Mouse (Mus musculus) embryo, embryonic 9.5 days (tissue): ENCODE results near the gene L3mbtl1.

Experiments used
- DNase-seq: peaks from one replicate; pipeline ENCODE4 v3.0.0-alpha.2; 2017; ENCODE audit errors: extremely low spot score

Gene L3mbtl1

GRCm38 (mm10) chr2:162943931-162944330 lies 659 bp downstream of the L3mbtl1 start:
- no peak for DNase-seq

GRCm38 (mm10) chr2:162946964-162947363 lies 3.7 kb downstream of the L3mbtl1 start:
- no peak for DNase-seq

GRCm38 (mm10) chr2:162947736-162948135 lies 4.5 kb downstream of the L3mbtl1 start:
- no peak for DNase-seq

GRCm38 (mm10) chr2:162948221-162948620 lies 4.9 kb downstream of the L3mbtl1 start:
- no peak for DNase-seq

GRCm38 (mm10) chr2:162950776-162951175 lies 7.5 kb downstream of the L3mbtl1 start:
- no peak for DNase-seq

GRCm38 (mm10) chr2:162956843-162957242 lies 13.6 kb downstream of the L3mbtl1 start:
- DNase-seq, result no peak

GRCm38 (mm10) chr2:162961321-162961720 lies 18.0 kb downstream of the L3mbtl1 start:
- DNase-seq, result no peak

GRCm38 (mm10) chr2:162966734-162967133 lies 23.5 kb downstream of the L3mbtl1 start:
- no peak for DNase-seq

- DNase-seq, result peak; percentile 53
Measured at GRCm38 (mm10) chr2:162968357-162968756, 25.1 kb downstream of the L3mbtl1 start.

GRCm38 (mm10) chr2:162969101-162969500 lies 25.8 kb downstream of the L3mbtl1 start:
- DNase-seq, result no peak

GRCm38 (mm10) chr2:162970896-162971295 lies 27.6 kb downstream of the L3mbtl1 start:
- no peak for DNase-seq

- DNase-seq, result no peak
Measured at GRCm38 (mm10) chr2:162972752-162973151, 29.5 kb downstream of the L3mbtl1 start.

- no peak for DNase-seq
Measured at GRCm38 (mm10) chr2:162973206-162973605, 29.9 kb downstream of the L3mbtl1 start.

GRCm38 (mm10) chr2:162973637-162974036 lies 30.4 kb downstream of the L3mbtl1 start:
- DNase-seq, result peak; percentile 42

GRCm38 (mm10) chr2:162975157-162975775 lies 32.0 kb downstream of the L3mbtl1 start:
- DNase-seq, result no peak

- DNase-seq, result no peak
Measured at GRCm38 (mm10) chr2:162976001-162976400, 32.7 kb downstream of the L3mbtl1 start.

GRCm38 (mm10) chr2:162984381-162984780 lies 41.1 kb downstream of the L3mbtl1 start:
- no peak for DNase-seq

GRCm38 (mm10) chr2:162985923-162986322 lies 42.7 kb downstream of the L3mbtl1 start:
- DNase-seq, result no peak

GRCm38 (mm10) chr2:162986764-162987163 lies 43.5 kb downstream of the L3mbtl1 start:
- DNase-seq, result no peak

GRCm38 (mm10) chr2:162987218-162987617 lies 43.9 kb downstream of the L3mbtl1 start, which contains the start of gene Sgk2:
Gene Sgk2, plus strand, starts transcription at chr2:162987330.
- DNase-seq, result no peak

- DNase-seq, result no peak
Measured at GRCm38 (mm10) chr2:162988235-162988634, 45.0 kb downstream of the L3mbtl1 start.

GRCm38 (mm10) chr2:162991394-162992083 lies 48.3 kb downstream of the L3mbtl1 start:
- no peak for DNase-seq

GRCm38 (mm10) chr2:162992084-162992437 lies 48.8 kb downstream of the L3mbtl1 start:
- no peak for DNase-seq
